Mouse (Mus musculus): ENCODE results near the gene Zic5. TPM values are rescaled to one million over a fixed set of nuclear protein-coding genes. Genes with fewer than 3 reads are reported as not detected.
A peak's percentile ranks its signal among the peaks of the same experiment; 100 is the strongest.

Gene Zic5
- total and polyA plus RNA-seq, 2 experiments from 2014 or later = 8.8 to 24.8 TPM

DNA sequence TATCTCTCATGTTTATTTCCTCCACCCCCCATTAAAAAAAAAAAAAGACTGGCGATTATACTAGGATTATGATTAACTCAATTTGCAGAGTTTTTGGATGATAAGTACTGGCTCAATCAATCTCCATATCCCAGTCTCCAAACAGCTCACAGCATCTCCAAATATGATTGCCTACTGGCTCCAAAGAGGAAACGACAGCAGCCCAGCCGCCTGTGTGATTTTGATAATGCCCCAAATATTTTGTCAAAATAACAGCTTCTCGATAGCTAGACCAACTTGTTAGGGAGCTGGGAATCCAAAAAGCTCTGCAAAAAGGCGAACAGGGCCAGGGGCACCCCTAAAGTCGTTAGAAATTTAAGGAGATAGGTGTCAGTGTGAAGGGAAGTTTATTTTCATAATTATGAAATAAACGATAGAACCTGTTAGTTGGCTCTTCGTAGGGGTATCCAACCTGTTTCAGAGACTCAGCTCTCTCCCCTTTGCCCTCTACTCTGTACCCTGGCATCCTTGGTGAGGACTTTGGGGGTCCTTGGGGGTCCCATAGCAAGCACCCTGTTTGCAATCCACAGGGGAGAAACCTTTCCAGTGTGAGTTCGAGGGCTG is 12.6 kb upstream of the Zic5 start:
- no peak for DNase-seq (ENCODE audit: low spot score)
- Histone ChIP-seq H3K9me3 (ENCODE audit: low read length) (no peaks in the 10 kb centered on the region), H3K27ac (ENCODE audit: low read depth, low read length) (peak overlapping the region; percentile 55; the same call in 1 of the 2 replicates), H3K4me3 (ENCODE audit: low read depth, low read length) (peak overlapping the region; percentile 47), H3K4me1 (ENCODE audit: insufficient read depth, low read length) (no peaks in the 10 kb centered on the region), H3K9ac (replicated peaks; ENCODE audit: low read length, poor library complexity, severe bottlenecking) (peak overlapping the region; percentile 63), H3K36me3 (ENCODE audit: insufficient read depth, low read length) (no peaks in the 10 kb centered on the region), H3K27me3 (ENCODE audit: insufficient read depth, low read length) (peaks cover 25% of the 10 kb centered on the region), H3K4me2 (ENCODE audit: low read depth, low read length, poor library complexity, severe bottlenecking) (peak overlapping the region; percentile 41)
- WGBS = 4% methylated on average over 9 of the region's 9 CpGs
- ATAC-seq (ENCODE audit: low FRiP score) = no peak
- no peak for TF ChIP-seq CTCF (IDR thresholded peaks at IDR 0.05)

DNA sequence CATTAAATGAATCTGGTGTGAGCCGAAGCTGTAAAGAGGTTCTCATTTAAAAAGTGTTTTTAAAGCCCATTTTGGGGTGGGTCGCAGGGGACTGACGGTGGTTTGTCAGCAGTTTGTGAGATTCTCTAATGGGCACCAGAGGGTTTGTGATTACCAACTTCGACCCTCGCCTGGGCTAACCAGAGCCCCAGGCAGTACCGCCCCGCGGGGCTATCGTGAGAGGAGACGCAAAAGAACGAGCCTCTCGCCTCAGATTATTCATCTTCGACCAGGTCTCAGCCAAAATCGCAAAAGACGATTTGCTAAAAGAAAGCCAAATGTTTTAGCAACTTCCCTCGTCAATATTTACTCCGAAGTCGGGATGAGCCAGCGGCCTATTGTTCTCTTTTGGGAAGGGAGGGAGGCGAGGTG is 11.8 kb upstream of the Zic5 start:
- under 1% methylated on average over 20 of the region's 20 CpGs for WGBS

DNA sequence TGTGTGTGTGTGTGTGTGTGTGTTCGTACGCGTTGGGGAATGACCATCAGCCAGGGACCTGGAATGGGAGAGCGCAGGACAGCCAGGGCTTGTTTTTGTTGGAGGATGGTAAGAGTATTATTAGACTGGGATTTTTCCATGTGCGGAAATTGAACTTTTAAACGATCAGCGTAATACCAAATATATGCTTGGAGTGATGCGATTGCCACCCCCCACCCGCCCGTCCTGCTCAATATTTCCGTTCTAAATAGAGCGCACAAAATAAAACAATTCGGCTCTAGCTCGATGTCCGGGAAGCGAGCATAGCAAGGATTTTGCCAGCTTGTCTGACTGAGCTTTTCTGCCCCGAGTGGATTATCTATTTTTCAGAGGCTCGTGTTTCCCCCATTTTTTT is 11.3 kb upstream of the Zic5 start:
- Histone ChIP-seq H3K4me2 (ENCODE audit: low read depth, low read length, poor library complexity, severe bottlenecking) (peak overlapping the region; percentile 42), H3K27me3 (ENCODE audit: insufficient read depth, low read length) (peaks cover 16% of the 10 kb centered on the region; the same call in 1 of the 2 replicates), H3K9me3 (ENCODE audit: low read length) (no peaks in the 10 kb centered on the region), H3K36me3 (ENCODE audit: insufficient read depth, low read length) (no peaks in the 10 kb centered on the region), H3K4me1 (ENCODE audit: insufficient read depth, low read length) (no peaks in the 10 kb centered on the region), H3K4me3 (ENCODE audit: low read depth, low read length) (peak overlapping the region; percentile 47), H3K9ac (replicated peaks; ENCODE audit: low read length, poor library complexity, severe bottlenecking) (peak overlapping the region; percentile 63), H3K27ac (ENCODE audit: low read depth, low read length) (peak overlapping the region; percentile 83)
- TF ChIP-seq CTCF (IDR thresholded peaks at IDR 0.05) = no peak
- WGBS = 1% methylated on average over 18 of the region's 18 CpGs
- no peak for DNase-seq (ENCODE audit: low spot score)
- no peak for ATAC-seq (ENCODE audit: low FRiP score)

More for the DNA sequence above, 11.8 kb upstream of the Zic5 start:
- Histone ChIP-seq H3K9me3 (ENCODE audit: low read length) (no peaks in the 10 kb centered on the region), H3K27ac (ENCODE audit: low read depth, low read length) (peak overlapping the region; percentile 83), H3K4me1 (ENCODE audit: insufficient read depth, low read length) (no peaks in the 10 kb centered on the region), H3K9ac (replicated peaks; ENCODE audit: low read length, poor library complexity, severe bottlenecking) (peak overlapping the region; percentile 63), H3K36me3 (ENCODE audit: insufficient read depth, low read length) (no peaks in the 10 kb centered on the region), H3K27me3 (ENCODE audit: insufficient read depth, low read length) (peaks cover 21% of the 10 kb centered on the region), H3K4me2 (ENCODE audit: low read depth, low read length, poor library complexity, severe bottlenecking) (0 out of 2 replicates have a peak overlapping the region, but pooled peaks have one; percentile 15), H3K4me3 (ENCODE audit: low read depth, low read length) (peak overlapping the region; percentile 47)
- no peak for TF ChIP-seq CTCF (IDR thresholded peaks at IDR 0.05)
- ATAC-seq (ENCODE audit: low FRiP score) (no peak), DNase-seq (ENCODE audit: low spot score) (no peak)

DNA sequence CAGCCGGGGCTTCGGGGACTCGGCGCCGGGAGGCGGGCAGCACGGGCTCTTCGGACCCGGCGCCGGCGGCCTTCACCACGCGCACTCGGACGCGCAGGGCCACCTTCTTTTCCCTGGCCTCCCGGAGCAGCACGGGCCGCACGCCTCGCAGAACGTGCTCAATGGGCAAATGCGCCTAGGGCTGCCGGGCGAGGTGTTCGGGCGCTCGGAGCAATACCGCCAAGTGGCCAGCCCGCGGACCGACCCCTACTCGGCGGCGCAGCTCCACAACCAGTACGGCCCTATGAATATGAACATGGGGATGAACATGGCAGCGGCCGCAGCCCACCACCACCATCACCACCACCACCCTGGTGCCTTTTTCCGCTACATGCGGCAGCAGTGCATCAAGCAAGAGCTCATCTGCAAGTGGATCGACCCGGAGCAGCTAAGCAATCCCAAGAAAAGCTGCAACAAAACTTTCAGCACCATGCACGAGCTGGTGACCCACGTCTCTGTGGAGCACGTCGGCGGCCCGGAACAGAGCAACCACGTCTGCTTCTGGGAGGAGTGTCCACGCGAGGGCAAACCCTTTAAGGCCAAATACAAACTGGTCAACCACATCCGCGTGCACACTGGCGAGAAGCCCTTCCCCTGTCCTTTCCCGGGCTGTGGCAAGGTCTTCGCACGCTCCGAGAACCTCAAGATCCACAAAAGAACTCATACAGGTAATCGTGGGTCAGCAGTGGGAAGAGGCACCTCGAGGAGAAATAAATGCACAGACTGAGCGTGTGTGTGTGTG is 10.8 kb upstream of the Zic5 start:
- no peak for DNase-seq (ENCODE audit: low spot score)

DNA sequence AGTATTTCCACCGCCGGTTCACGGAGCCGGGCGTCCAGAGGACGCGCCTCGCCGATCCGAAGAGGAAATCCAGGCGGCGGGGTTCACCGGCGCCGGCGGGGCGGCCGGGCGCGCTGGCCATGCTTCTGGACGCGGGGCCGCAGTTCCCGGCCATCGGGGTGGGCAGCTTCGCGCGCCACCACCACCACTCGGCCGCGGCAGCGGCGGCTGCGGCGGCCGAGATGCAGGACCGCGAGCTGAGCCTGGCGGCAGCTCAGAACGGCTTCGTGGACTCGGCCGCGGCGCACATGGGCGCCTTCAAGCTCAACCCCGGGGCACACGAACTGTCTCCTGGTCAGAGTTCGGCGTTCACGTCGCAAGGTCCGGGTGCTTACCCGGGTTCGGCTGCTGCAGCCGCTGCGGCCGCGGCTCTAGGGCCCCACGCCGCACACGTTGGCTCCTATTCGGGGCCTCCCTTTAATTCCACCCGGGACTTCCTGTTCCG is 10.1 kb upstream of the Zic5 start:
- peak overlapping the region; percentile 83 for H3K27ac ChIP-seq (ENCODE audit: low read depth, low read length)
- H3K27me3 ChIP-seq (ENCODE audit: insufficient read depth, low read length) = peaks cover 20% of the 10 kb centered on the region
- WGBS = under 1% methylated on average over 56 of the region's 65 CpGs
- no peaks in the 10 kb centered on the region for H3K4me1 ChIP-seq (ENCODE audit: insufficient read depth, low read length)
- no peaks in the 10 kb centered on the region for H3K9me3 ChIP-seq (ENCODE audit: low read length)
- TF ChIP-seq CTCF (IDR thresholded peaks at IDR 0.05) = no peak
- H3K36me3 ChIP-seq (ENCODE audit: insufficient read depth, low read length) = no peaks in the 10 kb centered on the region
- peak overlapping the region; percentile 42 for H3K4me2 ChIP-seq (ENCODE audit: low read depth, low read length, poor library complexity, severe bottlenecking)
- peak overlapping the region; percentile 63 for H3K9ac ChIP-seq (replicated peaks; ENCODE audit: low read length, poor library complexity, severe bottlenecking)
- no peak for ATAC-seq (ENCODE audit: low FRiP score)
- H3K4me3 ChIP-seq (ENCODE audit: low read depth, low read length) = peak overlapping the region; percentile 47
- no peak for DNase-seq (ENCODE audit: low spot score)

More for the DNA sequence above, 10.8 kb upstream of the Zic5 start:
- H3K4me2 ChIP-seq (ENCODE audit: low read depth, low read length, poor library complexity, severe bottlenecking) = peak overlapping the region; percentile 42
- no peak for TF ChIP-seq CTCF (IDR thresholded peaks at IDR 0.05)
- H3K9me3 ChIP-seq (ENCODE audit: low read length) = no peaks in the 10 kb centered on the region
- no peaks in the 10 kb centered on the region for H3K4me1 ChIP-seq (ENCODE audit: insufficient read depth, low read length)
- H3K27me3 ChIP-seq (ENCODE audit: insufficient read depth, low read length) = peaks cover 20% of the 10 kb centered on the region
- peak overlapping the region; percentile 63 for H3K9ac ChIP-seq (replicated peaks; ENCODE audit: low read length, poor library complexity, severe bottlenecking)
- WGBS = under 1% methylated on average over 62 of the region's 62 CpGs
- peak overlapping the region; percentile 83 for H3K27ac ChIP-seq (ENCODE audit: low read depth, low read length)
- ATAC-seq (ENCODE audit: low FRiP score) = no peak
- H3K4me3 ChIP-seq (ENCODE audit: low read depth, low read length) = peak overlapping the region; percentile 47
- no peaks in the 10 kb centered on the region for H3K36me3 ChIP-seq (ENCODE audit: insufficient read depth, low read length)

Data from midbrain, postnatal 0 days (tissue).